Mouse (Mus musculus) thymus, adult 2 months (tissue): ENCODE measurements around the gene Clptm1l.

ENCODE experiments used
- CTCF ChIP-seq: fragments of 200-500 bp; IDR thresholded peaks from 2 replicates; pipeline ENCODE4 v1.5.1; 2012; ENCODE audit warnings: mild to moderate bottlenecking, control low read depth, low read length, moderate library complexity, borderline replicate concordance; ENCODE audit not compliant: control insufficient read depth, poor library complexity, insufficient read depth; ENCODE audit errors: extremely low read depth
- POLR2A ChIP-seq: fragments of 200-500 bp; IDR thresholded peaks from 2 replicates; pipeline ENCODE4 v1.6.1; 2012; ENCODE audit warnings: mild to moderate bottlenecking, low read length, control low read depth, moderate library complexity; ENCODE audit not compliant: control insufficient read depth, poor library complexity, insufficient read depth; ENCODE audit errors: extremely low read depth

DNA sequence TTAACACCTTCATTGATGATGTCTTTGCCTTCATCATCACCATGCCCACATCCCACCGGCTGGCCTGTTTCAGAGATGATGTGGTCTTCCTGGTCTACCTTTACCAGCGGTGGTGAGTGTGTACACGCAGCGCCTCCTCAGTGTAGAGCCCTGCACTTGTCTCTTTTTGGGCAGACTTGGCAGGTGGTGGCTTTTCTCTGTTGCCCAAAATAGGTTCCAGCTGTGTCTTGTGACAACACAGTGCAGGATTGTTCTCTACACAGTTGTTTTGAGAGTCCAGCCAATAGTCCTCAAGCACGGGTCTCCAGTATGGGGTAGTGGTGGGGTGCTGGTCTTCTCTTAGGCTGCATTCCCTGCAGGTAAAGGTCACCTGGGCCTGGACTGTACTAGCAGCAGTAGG, 14.6 kb downstream of the Clptm1l start:
- TF ChIP-seq CTCF (no peak), POLR2A (no peak)
